Mouse (Mus musculus) 416B (cell line): ENCODE measurements around the gene Rnase11.
"Not testable (repeated sequence)": the region's sequence is repeated elsewhere in the genome, so short reads cannot be mapped to it uniquely, and the experiment has no call there.

Experiments
- DNase-seq: peaks from one replicate; pipeline ENCODE4 v3.0.0; 2011; ENCODE audit warnings: low read depth

The Rnase11 gene

GRCm38 (mm10) chr14:51081035-51081434, 31.1 kb upstream of the Rnase11 start:
- DNase-seq = no peak

GRCm38 (mm10) chr14:51079180-51079579, 29.2 kb upstream of the Rnase11 start:
- no peak for DNase-seq

GRCm38 (mm10) chr14:51074335-51074734, 24.4 kb upstream of the Rnase11 start, which contains the start of gene Olfr750:
TSS of gene Olfr750 (minus strand) at chr14:51074435.
- DNase-seq = no peak

- peak; percentile 76 for DNase-seq
Observed at GRCm38 (mm10) chr14:51069617-51070016, 19.7 kb upstream of the Rnase11 start.

- DNase-seq = no peak
Observed at GRCm38 (mm10) chr14:51068956-51069355, 19.0 kb upstream of the Rnase11 start.

- DNase-seq = no peak
Observed at GRCm38 (mm10) chr14:51060761-51061160, 10.8 kb upstream of the Rnase11 start.

GRCm38 (mm10) chr14:51057401-51057831, 7.5 kb upstream of the Rnase11 start, which contains the start of gene Rnase12:
TSS of gene Rnase12 (minus strand) at chr14:51057661.
- DNase-seq = no peak

- DNase-seq = peak; percentile 40
Observed at GRCm38 (mm10) chr14:51054243-51055237, 4.6 kb upstream of the Rnase11 start.

GRCm38 (mm10) chr14:51053176-51053575, 3.2 kb upstream of the Rnase11 start:
- no peak for DNase-seq

GRCm38 (mm10) chr14:51051941-51052340, 2.0 kb upstream of the Rnase11 start:
- DNase-seq = no peak

GRCm38 (mm10) chr14:51047846-51048245, 2.1 kb downstream of the Rnase11 start:
- no peak for DNase-seq

GRCm38 (mm10) chr14:51041769-51042168, 8.2 kb downstream of the Rnase11 start, which contains the start of gene Rnase9:
TSS of gene Rnase9 (minus strand) at chr14:51041869.
- DNase-seq = no peak

- DNase-seq = no peak
Observed at GRCm38 (mm10) chr14:51036214-51036613, 13.7 kb downstream of the Rnase11 start.

- DNase-seq = no peak
Observed at GRCm38 (mm10) chr14:51035206-51035605, 14.8 kb downstream of the Rnase11 start.

GRCm38 (mm10) chr14:51027387-51028155, 22.4 kb downstream of the Rnase11 start:
- peak; percentile 59 for DNase-seq

- peak; percentile 89 for DNase-seq
Observed at GRCm38 (mm10) chr14:51026391-51027133, 23.4 kb downstream of the Rnase11 start.

GRCm38 (mm10) chr14:51024820-51025219, 25.1 kb downstream of the Rnase11 start:
- DNase-seq = no peak

- no peak for DNase-seq
Observed at GRCm38 (mm10) chr14:51023457-51023856, 26.5 kb downstream of the Rnase11 start.

GRCm38 (mm10) chr14:51017256-51017655, 32.7 kb downstream of the Rnase11 start:
- DNase-seq = no peak

- no peak for DNase-seq
Observed at GRCm38 (mm10) chr14:51015780-51016179, 34.2 kb downstream of the Rnase11 start.

- not testable (repeated sequence) for DNase-seq
Observed at GRCm38 (mm10) chr14:51014724-51015123, 35.2 kb downstream of the Rnase11 start.

GRCm38 (mm10) chr14:51009572-51009971, 40.4 kb downstream of the Rnase11 start:
- no peak for DNase-seq
